Mouse (Mus musculus) T-helper 17 cell (primary cell): ENCODE results near the gene Crispld2.

Experiments
- in situ Hi-C, 2 experiments: fragments of 300-600 bp; cut with MboI, MseI; formaldehyde crosslinking; loops; 1 replicate in 1 of 2; 2 replicates in 1 of 2; pipeline ENCODE4 v1.15.1; 2025; ENCODE audit warnings: high pct_unique_total_duplicates in 2 of 2

Crispld2 gene

DNA sequence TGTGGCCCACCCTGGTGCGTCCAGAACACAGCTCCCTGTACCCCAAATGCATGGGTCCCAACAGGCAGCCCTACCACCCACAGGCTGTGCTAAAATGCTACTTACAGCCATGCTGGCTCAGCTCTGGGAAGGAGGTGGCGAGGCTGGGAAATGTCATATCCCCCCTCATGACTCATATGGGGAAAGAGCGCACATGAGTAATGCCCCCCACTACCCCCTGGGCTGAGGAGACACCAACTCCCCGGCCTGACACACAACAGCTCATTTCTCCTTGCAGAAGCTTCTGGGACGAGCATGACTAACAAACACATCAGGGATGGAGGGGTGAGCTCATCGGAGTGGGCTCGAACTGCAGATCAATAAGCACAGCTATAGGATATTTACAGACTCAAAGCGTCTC, 73.4 kb downstream of the Crispld2 start:
- in situ Hi-C loops: no loop called here

DNA sequence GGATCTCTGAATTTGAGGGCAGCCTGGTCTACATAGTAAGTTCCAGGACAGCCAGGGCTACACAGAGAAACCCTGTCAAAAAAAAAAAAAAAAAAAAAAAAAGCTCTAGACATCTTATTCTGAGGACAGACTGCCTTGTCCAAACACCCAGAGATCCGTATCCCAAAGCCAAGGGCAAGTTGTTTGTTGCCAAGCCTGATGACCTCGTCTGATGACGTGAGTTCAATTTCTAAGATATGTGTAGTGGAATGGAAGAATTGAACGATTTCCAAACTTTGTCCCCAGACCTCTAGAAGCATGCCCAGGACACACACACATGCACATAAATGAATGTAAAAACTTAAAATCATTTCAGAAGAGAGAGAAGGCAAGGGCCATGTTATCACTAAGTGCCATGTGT, 74.0 kb downstream of the Crispld2 start:
- in situ Hi-C loops: no loop called here

DNA sequence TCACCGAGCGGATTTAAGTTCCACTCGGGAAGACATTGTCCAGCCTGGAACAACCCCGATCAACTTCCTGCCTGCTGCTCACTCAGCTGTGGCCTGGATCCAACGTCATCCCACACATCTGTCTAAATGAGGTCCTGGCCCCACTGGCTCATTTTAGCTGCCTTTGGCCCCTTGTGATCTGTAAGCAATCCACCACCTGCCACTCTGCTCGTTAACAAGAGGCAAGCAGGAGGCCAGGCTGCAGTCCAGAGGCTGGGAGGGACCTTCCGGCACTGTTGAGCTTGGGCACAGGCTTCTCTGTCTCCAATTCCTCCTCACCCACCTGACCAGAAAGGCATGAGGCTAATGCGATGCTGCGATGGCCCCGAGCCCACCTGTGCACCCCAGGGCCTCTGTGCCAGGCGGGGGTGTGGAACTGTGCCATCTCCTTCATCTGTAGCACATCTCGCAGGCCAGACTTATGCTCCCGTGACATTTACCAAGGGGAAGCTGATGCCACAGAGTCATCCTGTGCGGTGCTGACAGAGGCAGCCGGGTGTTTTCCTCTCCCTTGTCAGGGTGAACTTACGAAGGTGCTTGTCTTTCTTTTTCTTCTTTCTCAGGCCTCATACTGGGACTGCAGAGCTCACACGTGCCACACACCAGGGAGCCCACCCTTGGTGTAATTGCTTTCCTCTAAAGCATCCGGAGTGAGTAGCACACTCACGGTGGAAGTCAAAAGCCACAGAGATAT, 75.9 kb downstream of the Crispld2 start:
- in situ Hi-C loops: no loop called here

DNA sequence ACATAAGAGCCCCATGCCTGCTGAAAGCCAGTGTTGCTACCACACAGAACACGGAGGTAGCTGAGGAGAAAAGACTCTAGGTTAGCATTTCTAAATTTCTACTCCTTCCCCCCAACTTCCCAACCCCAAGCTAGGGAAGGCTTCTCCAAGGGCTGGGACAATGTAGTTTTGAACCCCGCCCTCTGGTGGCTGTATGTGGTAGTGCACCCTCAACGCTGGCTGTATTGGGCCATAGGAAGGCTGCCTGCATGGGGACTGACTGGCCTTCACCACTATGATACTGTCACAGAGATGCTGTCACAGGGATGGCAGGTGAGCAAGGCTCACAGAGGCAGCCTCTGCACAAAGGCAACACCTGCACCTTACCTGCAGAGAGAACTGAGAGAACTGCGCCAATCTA, 79.4 kb downstream of the Crispld2 start:
- in situ Hi-C loops: loop anchor here (5.0 kb wide), 1 partner anchor 124 kb away; no protein-coding TSS in a partner anchor

DNA sequence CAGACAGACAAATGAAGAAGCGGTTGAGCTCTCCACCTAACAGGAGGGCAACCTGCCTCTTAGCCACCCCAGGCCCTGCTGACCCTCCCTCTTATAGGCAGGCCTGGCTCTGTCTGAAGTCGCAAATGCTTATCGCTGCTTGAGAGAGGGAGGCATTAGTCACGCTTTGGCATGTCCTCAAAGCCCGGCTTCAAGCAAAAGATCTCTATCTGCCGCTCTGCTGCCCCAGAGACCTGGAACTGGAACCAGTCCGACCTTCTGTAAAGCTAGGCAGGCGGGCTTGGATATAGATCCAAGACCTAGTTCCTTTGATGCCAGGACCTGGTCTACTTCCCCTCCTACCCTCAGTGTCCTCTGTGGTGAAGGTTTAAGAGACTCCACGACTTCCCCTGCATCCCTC, 80.0 kb downstream of the Crispld2 start:
- in situ Hi-C loops: loop anchor here (5.0 kb wide), 1 partner anchor 125 kb away; no protein-coding TSS in a partner anchor

DNA sequence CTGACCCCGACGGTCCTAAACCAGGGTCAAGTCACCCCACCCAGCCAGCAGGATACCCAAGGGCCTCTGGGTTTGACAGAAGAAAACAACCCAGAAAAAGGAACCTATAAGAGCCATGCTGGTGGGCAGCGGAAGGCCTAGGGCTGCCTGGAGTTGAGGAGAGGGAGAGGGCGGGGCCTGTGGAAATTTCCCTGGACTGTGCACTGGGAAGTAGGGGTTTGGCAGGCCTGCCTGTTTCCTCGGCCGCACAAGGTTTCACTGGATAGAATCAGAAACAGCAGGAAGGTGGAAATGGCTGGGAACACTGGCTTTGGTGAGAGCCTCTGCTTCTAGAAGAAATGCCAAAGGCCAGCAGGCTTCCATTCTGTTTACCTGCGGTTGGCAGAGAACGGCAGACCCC, 80.6 kb downstream of the Crispld2 start:
- in situ Hi-C loops: loop anchor here (5.0 kb wide), 1 partner anchor 126 kb away; no protein-coding TSS in a partner anchor

DNA sequence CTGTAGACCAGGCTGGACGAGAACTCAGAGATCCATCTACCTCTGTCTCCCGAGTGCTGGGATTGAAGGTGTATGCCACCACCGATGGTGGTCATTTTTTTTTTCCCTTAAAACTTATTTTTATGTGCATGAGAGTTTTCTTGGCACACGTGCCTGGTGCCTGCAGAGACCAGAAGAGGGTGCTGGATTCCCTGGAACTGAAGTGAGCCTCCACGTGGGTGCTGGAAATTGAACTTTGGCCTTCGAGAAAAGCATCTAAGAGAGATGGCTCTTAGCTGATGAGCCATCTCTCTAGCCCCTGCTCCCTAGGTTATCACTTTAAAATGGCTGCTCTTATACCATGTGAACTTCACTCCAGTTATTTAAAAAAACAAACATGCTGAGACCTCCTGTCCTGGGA, 82.3 kb downstream of the Crispld2 start:
- in situ Hi-C loops: loop anchor here (5.0 kb wide), 1 partner anchor 127 kb away; no protein-coding TSS in a partner anchor

DNA sequence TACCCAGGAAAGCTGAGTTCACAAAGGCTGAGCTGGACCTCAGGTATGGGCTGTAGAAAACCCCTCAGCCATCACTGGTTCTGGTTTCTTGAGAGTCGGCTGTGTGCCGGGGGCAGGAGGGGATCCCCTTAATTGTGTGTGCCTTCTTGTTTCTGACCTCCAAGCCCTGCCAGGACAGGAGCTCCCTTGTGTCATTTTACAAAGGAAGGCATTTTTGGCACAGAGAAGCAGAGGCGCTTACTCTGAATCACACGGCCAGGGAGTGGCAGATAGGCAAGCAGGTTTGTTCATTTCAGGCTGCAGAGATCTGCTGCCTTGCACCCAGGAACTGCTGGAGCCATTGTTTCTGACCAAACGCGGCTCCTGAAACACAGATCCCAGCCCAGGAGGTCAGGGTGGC, 83.1 kb downstream of the Crispld2 start:
- in situ Hi-C loops: no loop called here

DNA sequence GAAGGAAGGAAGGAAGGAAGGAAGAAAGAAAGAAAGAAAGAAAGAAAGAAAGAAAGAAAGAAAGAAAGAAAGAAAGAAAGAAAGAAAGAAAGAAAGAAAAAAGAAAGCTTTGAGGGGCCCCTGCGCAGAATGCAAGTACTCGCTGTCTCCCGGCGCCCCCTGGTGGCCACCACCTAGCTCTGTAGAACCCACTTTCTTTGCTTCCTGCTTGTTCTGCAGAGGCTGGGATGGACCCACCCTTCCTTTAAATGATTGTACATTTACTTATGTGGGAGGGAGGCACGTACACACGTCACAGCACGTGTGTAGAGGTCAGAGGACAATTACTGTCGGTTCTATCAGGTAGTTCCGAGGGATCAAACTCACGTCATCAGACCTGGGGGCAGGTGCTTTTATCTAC, 85.8 kb downstream of the Crispld2 start:
- in situ Hi-C loops: no loop called here

DNA sequence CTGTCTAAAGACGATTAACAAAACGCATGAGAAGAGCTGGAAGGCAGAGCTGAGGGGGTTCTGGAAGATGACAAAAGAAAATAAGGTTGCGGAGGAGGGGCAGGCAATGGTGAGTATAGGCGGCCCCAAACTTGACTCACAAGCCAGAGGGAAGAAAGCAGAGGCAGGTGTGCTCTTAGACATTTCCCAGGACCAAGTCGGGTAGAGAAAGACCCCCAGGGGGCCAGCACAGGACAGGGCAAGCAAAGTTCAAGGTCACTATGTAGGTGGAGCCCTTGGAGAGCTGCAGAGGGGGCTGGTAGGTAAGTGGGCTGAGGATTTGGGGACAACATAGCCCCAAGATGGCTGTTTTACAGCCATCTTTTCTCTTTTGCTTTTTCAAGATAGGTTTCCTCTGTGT, 87.1 kb downstream of the Crispld2 start:
- in situ Hi-C loops: no loop called here

DNA sequence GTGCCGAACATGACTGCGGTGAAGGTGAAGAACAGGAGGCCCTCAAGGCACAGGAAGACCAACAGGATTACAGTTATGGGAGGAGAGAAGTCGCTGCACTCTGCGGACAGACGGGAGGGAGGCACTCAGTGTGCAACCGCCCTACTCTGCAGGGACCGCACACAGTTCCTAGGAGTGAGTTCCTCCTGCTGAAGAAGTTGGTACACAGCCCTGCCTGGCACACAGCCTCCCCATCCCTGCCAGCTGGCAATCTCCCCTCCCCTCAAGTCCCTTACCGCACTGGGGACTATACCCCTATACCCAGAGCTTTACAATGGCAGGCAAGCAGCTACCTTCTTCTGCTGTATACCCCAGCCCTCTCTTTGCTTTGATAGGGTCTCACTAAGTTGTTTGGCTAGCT, 91.0 kb downstream of the Crispld2 start:
- in situ Hi-C loops: no loop called here

DNA sequence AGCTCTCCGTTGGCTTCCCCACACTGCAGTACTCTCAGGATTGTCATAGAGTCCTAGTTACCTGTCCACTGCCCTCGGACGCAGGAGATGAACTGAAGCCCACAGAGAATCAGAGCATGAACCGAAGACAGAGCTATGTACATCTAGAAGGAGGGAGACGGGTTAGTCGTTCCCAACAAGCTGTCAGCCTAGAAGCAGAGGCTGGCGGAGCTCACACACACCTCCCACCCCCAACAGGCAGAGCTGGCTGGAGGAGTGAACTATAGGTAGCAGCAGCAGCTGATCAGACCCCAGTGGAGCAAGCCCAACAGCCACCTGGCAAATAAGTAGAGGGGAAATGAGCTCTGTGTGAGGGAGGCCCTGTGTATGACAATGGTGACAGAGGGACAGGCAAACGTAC, 92.5 kb downstream of the Crispld2 start:
- in situ Hi-C loops: no loop called here

DNA sequence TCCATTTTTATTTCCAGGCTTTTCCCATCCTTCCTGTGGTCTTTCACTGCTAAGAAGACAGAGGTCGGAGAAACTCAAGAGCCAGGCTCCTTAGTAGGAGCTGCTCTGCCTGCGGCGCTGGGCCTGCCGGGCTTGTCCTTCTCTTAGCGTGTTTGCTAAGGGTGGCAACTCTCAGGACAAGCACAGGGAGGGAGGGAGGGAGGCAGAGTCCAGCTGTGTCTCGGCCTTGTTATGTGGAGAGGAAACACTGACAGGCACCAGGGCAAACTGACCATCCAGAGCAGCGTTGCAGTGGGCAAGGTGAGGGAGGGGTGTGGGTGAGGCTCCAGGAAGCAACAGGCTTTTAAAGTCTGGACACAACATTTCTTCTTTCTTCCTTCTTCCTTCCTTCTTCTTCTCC, 97.3 kb downstream of the Crispld2 start:
- in situ Hi-C loops: no loop called here

DNA sequence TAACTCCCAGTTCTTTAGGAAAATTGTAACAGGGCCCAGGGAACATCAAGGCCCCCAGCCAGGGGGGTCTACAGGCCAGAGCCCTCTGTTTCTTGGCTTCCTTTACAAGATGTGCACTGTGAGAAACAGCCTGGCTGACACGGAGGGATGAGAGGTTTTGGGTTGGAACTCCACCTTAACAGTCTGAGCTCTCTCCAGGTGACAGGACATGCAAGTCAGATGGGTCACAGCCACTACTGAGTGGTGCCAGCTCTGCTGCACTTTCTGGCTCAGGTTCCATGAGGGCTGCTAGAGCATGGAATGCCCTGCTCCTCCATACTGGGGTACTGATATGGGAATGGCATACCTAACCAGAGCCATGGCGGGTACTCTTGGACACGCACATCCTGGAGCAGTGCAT, 98.8 kb downstream of the Crispld2 start:
- in situ Hi-C loops: no loop called here

DNA sequence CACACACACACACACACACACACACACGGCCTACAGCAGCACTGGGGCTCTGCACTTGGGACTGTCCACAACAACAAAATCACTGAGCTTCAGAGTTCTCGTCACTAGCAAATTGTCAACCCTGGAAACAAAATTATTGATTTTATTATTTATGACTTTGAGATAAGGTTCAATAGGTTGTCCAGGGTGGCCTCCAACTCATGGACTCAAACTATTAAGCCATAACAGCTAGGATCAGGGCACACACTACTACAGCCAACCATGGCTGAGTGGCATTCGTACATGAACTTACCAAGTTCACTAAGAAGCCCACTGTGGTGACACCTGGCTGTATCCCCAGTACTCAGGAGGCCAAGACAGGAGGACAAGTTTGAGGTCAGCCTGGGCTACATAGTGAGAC, 100.9 kb downstream of the Crispld2 start:
- in situ Hi-C loops: no loop called here

DNA sequence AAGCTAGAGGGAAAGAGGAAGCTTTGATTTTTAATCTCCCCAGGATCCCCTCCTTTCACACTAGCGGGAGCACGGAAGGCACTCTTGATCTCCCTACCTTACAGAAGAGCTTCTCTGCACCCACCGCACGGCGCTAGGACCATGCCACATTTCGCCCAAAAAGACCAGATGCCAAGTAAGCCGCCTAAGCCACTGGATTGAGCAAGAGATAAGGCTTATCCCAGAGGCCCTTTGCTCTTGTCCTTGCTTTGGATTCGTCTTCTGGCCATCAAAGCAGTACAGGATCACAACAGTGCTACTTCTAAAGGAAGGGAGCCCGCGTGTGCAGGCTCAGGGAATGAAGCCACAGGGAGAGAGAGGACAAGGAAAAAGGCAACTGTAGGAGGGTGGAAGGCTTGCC, 102.6 kb downstream of the Crispld2 start:
- in situ Hi-C loops: no loop called here

DNA sequence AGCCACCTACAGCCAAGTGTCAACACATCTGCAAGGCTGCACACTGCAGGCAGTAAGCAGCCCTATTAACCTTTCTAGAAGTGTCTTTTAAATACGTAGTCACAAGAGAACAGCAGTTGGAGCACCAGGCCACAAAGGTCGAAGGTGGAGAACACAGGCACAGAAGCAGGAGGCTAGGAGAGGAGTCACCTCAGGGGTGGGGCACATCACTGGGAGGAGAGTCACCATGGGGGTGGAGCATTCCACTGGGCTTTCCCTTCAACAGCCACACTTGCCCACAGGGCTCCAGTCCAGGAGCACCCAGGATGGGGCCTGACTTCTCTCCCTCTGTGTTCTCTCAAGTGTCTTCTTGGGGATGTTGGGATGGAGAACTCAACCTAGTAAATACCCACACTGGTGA, 104.2 kb downstream of the Crispld2 start:
- in situ Hi-C loops: no loop called here

DNA sequence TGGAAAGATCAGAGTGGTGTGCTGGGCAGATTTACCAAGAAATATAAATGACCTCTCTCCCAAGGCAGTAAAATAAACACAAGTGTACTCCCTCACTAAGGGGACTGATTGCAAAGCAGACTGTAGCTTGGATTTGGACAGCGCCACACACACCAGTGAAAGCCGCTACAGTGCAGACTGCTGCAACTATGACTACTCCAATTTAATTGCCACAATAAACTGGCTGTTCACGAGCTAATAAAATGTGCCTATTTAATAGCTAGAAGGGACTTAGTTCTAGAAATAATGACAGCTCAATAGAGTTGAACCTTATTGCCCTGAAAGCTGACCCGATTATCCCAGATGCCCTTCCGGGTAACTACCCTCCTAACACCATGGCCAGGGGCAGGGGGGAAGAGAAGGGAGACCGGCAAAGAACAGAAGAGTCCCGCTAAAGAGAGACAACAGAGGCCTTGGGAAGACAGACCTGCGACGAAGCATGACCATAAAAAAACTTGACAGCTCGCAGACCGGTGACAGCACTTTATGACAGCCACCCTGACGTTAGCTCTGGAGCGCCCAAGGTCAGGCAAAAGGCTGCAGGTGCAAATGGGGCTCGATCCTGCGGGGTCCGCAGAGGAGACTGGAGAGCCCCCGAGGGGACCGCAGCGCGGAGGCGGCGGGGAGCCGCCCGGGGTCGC, 108.3 kb downstream of the Crispld2 start:
- in situ Hi-C loops: no loop called here

DNA sequence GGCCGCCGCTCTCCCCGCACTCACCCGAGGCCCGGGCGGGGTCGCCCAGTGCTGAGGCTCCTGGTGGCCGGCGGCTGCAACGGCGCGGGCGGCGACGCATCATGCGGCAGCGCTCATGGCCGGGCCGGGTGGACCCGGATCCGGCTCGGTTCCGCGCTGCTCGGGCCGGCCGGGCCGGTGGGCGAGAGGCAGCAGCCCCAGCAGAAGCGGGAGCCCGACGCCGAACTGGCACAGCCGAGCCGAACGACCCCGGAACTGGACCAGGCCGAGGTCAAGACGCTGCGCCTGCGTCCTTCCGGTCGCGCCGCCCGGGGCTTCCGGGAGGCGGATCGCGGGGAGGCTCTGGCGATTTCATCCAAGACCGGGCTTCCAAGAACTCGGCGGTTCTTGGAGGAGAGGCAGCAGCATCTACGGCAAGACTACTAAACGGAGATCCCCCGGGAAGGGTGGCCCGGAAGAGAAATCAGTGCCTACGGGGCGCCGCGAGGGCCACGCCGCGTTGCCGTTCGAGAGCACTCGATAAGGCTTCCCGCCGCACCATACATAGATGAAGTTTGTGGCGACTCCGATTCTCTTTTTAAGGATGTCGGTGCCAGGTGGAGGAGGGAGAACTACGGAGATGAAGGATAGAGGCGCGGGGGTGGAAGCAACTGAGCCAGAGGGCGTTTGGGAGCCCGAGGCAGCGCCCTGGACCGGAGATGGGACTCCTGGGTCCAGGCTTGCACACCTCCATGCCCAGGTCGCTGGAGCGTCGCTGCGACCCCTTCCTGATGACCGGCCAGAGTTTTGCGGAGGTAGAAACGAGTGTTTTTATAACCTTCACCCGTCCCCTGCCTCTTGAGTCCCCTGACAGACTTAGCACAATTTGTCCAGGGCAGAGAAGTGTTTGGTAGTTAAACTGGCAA, 109.1 kb downstream of the Crispld2 start, which contains the start of gene Zdhhc7:
Zdhhc7 (minus strand) TSS at position 415 of the 905 bp plus-strand sequence.
- in situ Hi-C loops: no loop called here
